Mouse (Mus musculus) thymus, postnatal 10 days (tissue): ENCODE measurements around the gene Olfr553.
"Not testable (repeated sequence)": the region's sequence is repeated elsewhere in the genome, so short reads cannot be mapped to it uniquely, and the experiment has no call there.

Experiments used
- DNase-seq, 2 experiments: peaks; one replicate each; pipeline ENCODE4 v3.0.0; 2021; ENCODE audit warnings: low spot score in 2 of 2

Olfr553 gene

DNA sequence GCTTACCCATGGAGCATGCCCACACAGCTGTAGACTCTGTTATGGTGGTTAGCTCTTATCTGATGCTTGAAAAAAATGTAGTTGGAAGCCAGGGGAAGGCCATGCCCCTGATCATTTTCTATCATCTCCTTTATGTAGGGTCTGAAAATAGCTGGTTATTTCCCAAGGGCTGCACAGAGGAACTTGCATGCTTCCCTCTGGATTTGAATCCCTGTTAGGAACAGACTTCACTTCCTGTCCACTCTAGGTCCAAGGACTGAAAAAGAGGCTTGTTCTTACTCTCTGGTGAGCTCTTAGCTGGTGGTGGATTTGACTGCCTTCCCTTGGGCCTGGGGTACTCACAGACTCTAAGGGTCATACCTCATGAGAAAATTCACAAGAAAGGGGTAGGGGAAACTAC is at the start of gene Olfr553:
TSS of gene Olfr553 (minus strand) at position 101 of the 400 bp plus-strand sequence.
- DNase-seq: no peak

DNA sequence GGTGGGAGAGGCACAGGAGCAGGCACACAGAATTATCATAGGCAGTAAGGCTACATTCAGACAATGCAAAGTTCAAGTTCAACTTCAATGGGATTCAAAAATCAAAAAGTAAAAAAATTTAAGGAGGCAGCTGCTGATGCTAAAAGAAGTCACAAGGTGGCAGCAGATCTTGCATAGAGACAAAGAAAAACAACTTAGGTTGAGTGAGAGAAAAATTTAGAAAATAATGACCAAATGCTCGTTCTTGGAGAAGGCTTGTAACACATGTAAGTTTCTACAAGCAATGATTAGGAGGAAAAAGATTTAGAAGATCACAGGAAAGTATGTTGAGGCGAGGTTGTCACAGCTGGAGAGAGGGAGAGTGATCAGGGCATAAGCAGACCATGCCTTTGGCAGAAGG is 47.4 kb upstream of the Olfr553 start:
- no peak for DNase-seq

DNA sequence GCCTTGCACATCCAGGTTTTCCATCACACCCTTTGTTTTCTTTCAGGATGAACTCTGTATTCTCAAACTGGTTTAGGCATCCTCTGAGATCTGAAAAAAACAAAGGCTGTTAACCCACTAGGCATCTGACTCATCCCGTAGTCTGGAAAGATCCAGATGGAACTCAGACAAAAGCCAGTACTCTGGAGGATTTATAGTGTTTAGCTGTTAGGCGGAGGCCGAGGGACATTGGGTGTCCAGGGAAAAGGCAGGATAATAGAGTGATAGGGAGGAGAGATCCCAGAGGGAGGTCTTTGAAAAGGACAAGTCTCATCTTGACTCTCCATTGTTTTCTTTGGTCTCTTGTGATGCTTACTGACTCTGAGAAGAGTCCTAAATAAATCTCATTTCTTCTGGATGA is 46.6 kb upstream of the Olfr553 start, which contains the start of gene Olfr556:
TSS of gene Olfr556 (plus strand) at position 301 of the 400 bp plus-strand sequence.
- DNase-seq: no peak

DNA sequence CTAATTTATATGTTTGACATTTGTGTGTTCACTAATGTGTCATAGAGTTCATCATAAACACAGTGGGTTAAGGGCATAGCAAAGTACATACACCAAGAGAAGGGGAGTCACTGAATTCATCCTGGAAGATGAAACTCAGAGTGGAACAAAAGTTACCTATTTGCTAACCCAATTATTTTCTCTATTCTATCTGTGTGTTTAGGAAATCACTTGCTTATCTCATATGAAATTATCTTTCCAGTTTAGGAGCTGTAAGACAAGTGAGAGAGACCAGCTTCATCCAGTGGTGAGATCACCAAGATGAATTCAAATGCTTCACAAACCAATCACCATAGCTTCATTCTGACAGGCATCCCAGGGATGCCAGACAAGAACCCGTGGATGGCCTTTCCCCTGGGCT is 40.5 kb upstream of the Olfr553 start, which contains the start of gene Olfr555:
TSS of gene Olfr555 (plus strand) at position 301 of the 400 bp plus-strand sequence.
- no peak for DNase-seq

DNA sequence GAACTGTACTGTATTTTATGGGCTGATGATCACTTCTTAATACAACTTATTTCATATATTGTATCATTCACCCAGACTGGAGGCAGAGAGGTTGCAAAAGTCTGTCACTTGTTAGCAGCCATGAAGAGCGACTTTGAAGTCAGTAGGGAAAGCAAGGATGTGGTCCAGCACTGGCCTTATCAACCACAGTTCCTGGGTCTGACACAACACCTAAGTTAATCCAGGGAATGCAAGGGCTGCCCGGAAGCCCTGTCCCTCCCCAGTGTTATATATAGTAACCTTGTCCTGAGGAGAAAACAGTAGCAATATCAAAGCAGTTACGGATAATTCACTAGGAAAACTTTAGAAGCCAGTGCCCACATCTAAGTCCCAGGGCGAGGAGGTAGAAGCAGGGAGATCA is 26.9 kb upstream of the Olfr553 start:
- not testable (repeated sequence) for DNase-seq

DNA sequence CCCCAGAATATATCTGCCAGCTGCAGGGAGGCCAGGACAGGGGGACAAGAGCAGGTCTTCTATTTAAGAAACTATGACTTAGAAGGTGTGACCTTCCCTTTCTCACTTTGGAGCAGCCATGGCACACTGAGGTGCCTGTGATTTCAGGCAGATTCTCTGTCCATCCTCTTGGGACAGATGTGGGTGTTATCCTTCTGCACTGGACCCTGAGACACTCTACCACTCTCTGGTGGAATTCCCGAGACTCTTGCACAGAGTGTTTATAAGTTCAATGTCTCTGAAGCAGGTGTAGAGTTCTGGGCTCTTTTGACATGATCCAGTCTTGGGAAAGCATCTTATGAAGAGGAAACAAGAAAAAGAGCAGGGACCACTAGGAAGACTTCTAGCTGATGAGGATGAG is 20.1 kb upstream of the Olfr553 start, which contains the start of gene Olfr554:
TSS of gene Olfr554 (plus strand) at position 301 of the 400 bp plus-strand sequence.
- no peak for DNase-seq

DNA sequence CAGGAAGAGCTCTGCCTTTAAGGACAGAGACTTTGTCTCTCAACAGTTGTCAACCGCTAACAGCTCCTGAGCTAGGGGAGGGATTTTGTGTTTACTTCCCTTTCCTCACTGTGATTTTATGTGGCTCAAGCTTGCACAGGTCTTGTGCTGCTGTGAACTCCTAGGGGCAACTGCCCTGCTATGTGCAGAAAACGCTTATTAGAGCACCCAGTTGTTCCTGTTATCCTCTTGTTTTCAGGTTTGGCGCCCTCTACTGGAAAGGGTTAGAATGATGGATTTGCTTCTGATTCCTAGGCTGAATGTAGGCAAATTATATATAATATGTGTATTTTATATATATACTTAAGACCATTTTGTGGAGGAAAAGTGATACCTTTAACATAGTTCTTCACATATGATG is 18.6 kb upstream of the Olfr553 start:
- peak in 1 of 2 experiments; percentile 67 for DNase-seq

DNA sequence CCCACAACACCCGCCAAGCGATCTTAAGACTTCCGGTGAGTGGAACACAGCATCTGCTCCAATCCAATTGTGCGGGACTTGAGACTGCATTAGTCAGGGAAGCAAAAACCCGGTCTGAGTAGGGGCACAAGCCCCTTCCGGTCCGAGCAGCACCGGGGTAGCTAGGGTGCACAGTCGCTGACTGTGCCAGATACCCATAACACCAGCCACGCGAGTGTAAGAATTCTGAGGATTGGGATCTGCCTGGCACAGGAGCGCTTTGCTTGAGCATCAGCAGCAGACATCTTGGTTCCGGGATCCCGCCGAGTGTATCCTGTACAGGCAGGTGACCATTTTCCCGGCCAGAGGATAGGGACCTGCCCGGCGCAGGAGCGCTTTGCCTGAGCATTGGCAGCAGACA is 2.4 kb upstream of the Olfr553 start:
- not testable (repeated sequence) for DNase-seq

DNA sequence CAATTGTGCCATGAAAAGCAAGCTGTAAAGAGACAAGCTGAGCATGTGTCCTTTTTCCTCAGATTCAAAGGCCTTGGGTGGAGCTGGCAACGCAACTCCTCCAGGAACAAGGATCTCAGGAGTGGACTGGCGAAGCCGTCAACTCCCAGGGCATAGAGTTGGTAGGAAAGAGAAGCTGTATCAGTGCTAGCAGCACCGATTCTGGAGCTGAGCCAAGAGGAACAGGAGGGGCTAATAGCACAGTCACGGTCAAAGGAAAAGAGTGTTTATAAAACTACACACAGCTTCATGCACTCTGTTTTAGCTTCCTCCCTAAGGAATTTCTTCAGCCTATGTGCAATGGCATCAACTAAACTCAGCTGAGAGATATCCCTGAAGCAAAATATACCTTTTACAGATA is 1.6 kb upstream of the Olfr553 start:
- DNase-seq: no peak

DNA sequence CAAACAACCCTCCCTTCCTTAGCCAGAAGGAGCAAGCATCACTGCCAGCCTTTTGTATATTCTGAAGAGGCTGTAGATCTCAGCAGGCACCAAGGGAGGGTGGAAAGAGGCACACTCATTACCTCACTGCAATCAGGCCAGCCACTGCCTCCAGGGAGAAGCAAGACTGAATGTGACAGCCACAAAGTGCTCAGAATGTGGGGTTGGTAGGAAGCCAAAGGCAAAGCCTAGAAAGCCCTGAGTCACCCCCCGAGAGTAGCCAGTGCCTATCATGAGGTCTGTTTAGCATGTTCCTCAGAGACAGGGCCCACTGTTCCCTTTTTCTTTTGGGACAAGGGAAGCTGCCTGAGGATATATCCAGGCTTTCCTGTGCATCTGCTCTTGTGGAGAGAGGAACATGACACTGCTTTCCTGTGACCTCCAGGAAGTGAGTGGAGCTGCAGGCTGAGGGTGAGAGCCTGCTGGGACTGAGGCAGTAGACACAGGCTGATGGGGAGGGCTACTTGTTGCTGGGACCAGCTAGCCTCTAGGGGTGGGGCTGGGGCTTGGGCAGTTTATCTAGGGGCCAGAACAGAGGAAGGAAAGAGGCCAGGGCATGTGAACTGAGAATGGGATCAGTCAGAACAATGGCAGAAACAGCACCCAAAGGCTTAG is 20.5 kb downstream of the Olfr553 start, which contains the start of gene Olfr552:
TSS of gene Olfr552 (plus strand) at position 393 of the 654 bp plus-strand sequence.
- no peak for DNase-seq

DNA sequence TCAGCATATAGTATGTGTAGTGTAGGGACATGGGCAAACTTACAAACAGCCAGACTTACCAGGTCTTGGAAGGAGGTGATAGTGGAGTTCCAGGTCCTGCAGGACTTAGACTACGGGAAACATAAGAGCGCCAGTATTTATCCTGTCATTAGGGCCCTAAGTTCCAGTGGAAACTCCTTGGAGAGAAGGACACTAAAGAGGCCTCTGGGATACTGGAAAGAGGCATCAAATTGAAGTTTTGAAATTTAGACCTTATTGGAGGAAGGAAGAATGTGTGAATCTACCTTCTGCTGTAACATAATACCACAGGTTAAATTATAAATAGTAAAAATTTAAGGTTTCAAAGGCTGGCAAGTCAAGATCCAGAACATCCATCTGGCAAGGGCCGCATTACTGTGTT is 26.2 kb downstream of the Olfr553 start, which contains the start of gene Olfr551:
TSS of gene Olfr551 (minus strand) at position 101 of the 400 bp plus-strand sequence.
- no peak for DNase-seq

DNA sequence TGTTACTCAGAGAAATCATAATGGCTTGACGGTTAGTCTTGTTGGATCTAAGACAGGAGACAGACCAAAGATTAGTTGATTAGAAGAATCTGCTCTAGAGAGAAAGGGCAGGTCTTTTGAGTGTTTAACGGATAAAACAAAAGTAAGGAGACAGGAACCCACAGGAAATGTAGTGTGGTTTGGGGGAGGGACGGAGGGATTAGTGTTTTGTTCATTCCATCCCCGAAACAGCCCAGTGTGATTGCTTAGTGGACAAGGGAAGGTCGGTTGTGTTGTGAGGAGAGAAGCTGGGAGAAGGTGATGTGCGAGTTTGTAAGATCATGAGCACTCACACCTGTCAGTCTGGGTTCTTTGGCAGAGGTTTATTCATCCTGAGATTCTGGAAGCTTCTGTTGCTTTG is 42.0 kb downstream of the Olfr553 start:
- DNase-seq: no peak

DNA sequence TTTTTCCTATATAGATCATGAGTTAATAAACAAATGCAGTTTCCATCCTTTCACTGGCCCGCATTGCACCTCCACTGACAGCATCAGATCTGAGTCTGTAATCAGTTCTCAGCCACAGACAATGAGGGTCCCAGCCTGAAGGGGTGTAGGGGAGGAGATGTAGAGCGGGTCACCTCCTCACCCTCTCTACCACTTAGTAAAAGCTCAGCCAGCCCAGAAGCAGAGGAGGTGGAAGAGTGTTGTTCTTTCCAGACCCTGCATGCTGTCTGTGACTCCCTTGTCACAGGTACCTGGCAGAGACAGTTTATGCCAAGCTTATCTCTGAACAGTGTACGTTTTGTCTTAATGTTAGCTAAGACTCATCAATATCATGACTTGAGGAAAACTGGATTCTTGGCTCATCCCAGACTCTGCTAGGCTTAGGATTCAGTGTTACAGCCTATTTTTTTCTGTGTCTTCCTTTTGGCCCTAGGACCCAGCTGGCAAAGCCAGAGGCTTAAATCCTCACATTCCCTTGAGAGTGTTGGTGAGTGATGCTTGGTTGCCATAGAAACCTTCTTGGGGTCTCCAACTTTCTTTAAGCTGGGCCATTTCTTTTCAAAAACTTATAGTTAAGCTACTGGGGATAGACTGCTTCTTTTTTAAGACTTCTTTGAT is 44.7 kb downstream of the Olfr553 start:
- no peak for DNase-seq

DNA sequence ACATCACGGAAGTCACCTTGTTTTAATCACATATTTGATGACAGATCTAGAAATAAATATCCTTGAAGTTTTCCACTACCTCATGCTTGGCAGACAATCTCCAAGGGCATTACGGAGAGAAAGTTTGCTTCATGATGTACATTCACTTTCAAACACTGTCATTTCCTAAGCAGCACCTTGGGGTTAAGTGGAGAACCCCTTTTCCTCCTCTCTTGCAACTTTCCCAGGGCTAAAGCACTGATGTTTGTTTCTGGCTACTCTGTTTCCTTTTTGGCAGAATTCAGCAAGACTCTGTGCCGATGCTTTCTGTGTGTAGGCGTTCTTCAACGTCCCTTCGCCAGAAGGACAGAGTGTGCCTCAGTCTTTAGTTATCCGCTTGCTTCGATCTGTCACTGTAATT is 46.9 kb downstream of the Olfr553 start, which contains the start of gene Olfr550:
TSS of gene Olfr550 (plus strand) at position 301 of the 400 bp plus-strand sequence.
- no peak for DNase-seq

DNA sequence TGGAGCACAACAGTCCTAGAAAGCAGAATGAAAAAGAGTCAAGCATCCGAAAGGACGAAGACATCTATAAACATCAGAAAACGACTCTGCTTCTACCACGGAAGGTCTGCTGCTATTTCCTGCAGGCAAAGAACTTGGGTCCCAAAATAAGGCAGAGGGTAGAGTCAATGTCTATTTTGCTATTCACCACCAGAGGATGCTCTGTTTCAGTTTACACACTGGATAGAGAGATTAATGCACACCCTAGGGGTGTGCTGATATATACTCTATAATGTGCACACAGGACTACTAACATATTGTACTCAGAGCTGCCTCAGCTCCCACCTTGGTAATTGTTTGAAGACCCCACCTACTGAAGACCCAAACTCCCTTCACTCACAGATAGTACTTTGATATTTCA is 51.8 kb downstream of the Olfr553 start:
- no peak for DNase-seq

DNA sequence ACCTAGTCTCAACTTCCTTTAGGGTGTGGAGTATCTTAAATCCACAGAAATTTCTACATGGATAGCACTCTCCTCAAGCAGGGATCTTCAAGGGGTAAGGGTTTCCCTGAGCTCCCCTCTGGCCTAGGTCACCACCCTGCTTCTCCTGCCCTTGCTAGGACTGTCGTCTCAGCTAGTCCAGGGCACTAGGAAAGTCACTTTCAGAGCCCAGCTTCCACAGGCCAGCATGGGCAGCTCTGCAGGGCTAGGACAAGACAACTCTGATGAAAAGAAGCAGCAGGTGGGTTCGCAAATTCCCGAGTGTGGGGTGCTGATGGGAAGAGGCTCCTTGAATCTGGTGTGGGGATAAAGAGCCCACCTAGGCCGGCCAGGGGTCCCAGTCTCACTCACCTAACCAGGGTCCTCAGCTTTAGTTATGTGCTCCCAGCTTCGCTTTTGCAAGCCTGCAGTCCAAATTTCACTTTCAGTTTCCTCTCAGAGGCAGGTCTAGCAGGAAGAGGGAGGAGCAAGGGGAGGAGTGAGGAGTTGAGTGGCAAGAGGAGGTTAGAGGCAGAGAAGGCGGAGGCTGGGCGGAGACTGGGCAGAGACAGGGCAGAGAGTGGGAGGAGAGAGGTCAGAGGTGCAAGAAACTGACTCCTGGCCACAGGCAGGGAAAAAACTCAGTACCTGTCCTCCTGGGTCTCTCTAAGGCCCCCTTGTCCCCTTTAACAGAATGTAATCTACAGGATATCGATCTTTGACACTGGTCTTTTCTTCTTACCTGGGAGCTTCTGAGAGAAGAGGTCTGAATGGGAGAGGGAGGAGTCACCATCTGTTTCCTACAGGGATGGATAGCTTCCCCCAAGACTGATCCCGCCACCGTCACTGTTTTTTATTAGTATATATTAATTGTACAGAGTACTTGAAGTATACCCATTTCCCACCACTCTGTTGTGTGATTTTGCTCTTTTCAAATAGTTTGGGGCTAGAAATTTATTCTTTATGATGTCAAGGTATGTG is 52.7 kb downstream of the Olfr553 start, which contains the start of gene Trim21:
TSS of gene Trim21 (minus strand) at position 488 of the 999 bp plus-strand sequence.
- DNase-seq: peak; percentile 76 to 78
